Mouse (Mus musculus): ENCODE data around the gene Gprc6a.

The Gprc6a gene

GRCm38 (mm10) chr10:51631411-51632136 is at the start of gene Gprc6a:
Gene Gprc6a (minus strand): TSS chr10:51631461.
- in situ Hi-C loops (cut with MboI, MseI) = no loop called here

DNA sequence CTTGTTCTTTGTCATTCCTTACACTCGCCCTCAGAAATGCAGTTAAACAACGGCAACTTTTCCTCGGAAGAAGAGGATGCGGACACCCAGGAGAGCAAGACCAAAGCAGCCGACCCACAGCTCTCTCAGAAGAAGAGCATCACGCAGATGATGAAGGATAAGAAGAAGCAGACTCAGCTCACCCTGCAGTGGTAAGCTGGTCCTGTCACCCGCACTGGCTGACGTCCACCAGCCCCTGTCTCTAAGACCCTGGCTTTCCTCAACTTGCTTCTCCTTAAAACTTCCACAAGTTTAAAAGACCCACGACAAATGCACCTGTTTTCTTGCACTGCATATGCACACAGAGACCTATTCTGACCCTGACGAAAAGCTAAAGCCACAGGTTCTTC is 47.0 kb upstream of the Gprc6a start:
- in situ Hi-C loops (cut with MboI, MseI) = no loop called here

DNA sequence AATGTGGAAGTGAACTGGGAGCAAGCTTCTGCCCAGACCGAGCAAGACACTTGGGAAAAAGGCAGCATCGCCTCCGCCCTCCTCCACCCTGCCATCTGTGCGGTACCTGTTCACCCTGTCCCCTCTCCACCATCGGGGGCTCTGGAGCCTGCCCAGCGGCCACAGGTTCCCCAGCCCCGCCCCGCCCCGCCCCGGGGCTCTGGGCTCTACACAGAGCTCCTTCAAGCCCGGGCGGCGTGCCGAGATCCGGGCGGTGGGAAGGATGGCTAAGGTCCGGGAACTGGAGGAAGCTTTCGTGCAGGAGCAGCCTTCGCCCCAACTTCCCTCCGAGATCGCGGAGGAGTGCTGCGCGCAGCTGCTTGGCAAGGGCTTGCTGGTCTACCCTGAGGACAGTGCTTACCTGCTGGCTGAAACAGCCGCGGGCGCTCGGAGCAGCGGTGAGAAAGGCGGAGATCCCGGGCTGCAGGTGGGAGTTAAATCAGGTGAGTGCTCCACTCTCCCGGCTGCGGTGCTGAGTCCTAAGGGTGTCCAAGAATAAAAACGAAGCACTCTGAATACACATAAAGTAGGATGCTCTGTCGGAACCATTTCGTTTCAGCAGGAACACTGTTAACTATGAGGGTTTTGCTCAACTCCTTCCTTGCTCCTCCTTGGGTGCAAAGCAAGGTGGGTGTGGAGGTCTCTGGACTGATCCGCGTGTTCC is 46.4 kb upstream of the Gprc6a start, which contains the start of gene Rfx6:
Gene Rfx6 (plus strand): TSS at position 209 of the 703 bp plus-strand sequence.
- in situ Hi-C loops (cut with MboI, MseI) = no loop called here

DNA sequence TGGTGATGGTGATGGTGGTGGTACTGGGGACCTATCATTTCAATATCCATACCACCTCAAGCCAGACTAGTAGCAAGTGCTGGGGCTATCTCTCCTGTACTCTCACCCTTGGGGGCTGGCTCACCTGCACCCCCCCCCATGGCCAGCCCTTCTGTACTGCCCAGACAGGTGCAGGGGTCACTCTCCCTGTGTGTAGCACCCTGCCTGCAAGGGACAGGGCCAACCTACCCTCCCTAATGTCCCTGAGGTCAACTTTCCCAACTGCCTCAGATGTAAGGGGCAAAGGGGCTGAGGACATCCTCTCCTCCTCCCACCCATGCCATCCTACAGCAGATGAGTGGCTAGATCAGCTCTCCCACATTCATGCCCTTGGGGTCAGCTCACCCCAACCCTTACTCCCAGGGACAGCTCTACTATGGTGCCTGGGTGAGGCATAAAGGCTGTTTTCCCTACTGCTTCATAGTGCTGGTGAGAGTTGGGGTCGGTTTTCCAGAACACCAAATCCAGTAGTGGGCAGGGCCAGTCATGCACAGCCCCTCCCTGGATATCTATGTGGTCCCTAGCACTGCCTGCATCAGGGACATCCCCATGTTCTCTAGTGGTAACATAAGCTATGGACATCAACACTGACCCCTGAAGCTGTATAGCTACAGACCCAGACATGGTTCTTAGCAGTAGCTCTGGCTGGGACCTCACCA is 41.0 kb upstream of the Gprc6a start:
- in situ Hi-C loops (cut with MboI, MseI) = no loop called here

GRCm38 (mm10) chr10:51671583-51671982 is 40.3 kb upstream of the Gprc6a start:
- in situ Hi-C loops (cut with MboI, MseI) = no loop called here

DNA sequence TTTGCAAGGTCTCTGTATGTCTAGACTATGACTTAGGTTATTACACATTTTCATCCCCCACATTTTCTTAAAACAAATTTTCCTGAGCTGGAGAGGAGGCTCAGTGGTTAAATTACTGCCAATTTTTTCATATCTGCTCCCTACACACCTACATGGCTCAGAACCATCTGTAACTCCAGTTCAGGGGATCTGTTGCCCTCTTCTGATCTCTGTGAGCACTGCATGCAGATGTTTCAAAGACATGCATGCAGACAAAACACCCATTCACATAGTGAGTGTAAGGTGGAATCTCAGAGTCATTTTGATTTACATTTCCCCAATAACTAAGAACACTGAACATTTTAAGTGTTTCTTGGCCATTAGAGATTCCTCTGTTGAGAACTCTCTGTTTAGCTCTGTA is 38.1 kb upstream of the Gprc6a start:
- in situ Hi-C loops (cut with MboI, MseI) = no loop called here

- in situ Hi-C loops (cut with MboI, MseI) = no loop called here
Measured at GRCm38 (mm10) chr10:51657324-51657723, 26.1 kb upstream of the Gprc6a start.

GRCm38 (mm10) chr10:51649506-51650221 is 18.4 kb upstream of the Gprc6a start:
- in situ Hi-C loops (cut with MboI, MseI) = no loop called here

GRCm38 (mm10) chr10:51621193-51621592 is 10.1 kb downstream of the Gprc6a start:
- in situ Hi-C loops (cut with MboI, MseI) = no loop called here

DNA sequence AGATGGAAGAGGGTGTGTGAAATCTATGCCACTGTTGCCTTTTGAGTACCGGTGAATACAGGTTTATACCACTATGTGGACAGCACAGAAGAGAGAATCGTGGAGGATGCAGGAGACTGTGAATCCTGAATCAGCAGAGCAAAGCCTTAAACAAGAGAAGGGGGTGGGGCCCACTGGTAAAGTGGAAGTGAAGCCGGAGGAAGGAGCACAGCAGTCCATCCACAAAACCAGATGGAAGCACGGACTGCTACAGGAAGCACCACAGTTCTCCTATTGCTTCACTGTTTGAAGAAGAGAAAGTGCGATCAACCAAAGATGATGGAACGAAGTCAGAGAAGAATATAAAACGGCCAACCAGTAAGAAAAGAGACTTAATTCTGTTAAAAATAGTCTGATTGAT is 11.1 kb downstream of the Gprc6a start:
- in situ Hi-C loops (cut with MboI, MseI) = no loop called here

DNA sequence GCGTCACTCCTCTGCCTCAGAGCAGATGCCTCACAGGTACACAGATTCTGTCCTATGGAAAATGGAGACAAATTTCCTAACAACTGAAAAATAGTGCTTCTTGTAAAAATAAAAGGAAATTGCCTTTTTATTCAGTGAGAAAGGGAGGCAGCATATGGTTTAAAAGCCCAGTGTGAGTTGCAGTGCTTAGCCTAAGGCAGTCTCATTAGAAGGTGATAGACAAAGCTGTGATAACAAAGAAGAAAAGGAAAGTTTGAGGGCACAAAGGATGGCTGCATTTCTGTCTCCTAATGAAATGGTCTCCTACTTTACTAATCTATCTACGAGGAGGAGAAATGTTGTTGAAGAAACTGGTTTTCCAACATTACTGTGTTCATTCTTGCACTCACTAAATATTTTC is 12.7 kb downstream of the Gprc6a start:
- in situ Hi-C loops (cut with MboI, MseI) = no loop called here

- in situ Hi-C loops (cut with MboI, MseI) = no loop called here
Measured at GRCm38 (mm10) chr10:51614826-51615590, 16.3 kb downstream of the Gprc6a start.

GRCm38 (mm10) chr10:51613421-51613820 is 17.8 kb downstream of the Gprc6a start:
- in situ Hi-C loops (cut with MboI, MseI) = no loop called here

DNA sequence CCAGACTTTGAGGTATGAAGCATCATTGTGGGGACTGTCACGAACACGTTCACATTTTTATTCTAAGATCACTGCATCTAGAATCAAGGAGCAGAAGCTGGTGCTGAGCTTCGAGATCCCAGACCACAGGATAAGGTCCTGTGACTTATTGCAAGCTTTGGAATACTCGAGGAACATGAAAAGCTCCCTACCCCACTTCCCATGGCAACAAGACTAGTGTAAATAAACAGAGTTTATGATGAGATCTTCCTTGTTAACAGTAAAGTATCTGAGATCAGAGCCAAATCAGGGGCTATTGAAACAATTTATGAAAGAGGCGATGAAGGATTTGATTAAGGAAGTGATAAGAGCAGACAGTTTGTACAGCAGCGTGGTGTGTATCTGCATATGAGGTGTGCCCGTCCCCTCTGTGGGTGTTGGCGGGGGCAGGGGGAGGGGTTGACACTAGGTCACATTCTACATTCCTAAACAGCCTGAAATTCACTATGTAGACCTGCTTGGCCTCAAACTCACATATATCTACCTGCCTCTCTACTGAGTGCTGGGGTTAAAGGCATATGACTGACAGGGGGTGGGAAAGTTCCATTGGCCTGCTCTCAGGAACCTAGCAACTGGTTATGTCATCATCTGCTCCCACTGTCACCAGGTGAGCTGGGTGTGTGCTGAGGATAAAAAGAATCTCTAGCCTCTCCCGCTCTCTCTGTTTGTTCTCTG is 19.1 kb downstream of the Gprc6a start:
- in situ Hi-C loops (cut with MboI, MseI) = no loop called here

DNA sequence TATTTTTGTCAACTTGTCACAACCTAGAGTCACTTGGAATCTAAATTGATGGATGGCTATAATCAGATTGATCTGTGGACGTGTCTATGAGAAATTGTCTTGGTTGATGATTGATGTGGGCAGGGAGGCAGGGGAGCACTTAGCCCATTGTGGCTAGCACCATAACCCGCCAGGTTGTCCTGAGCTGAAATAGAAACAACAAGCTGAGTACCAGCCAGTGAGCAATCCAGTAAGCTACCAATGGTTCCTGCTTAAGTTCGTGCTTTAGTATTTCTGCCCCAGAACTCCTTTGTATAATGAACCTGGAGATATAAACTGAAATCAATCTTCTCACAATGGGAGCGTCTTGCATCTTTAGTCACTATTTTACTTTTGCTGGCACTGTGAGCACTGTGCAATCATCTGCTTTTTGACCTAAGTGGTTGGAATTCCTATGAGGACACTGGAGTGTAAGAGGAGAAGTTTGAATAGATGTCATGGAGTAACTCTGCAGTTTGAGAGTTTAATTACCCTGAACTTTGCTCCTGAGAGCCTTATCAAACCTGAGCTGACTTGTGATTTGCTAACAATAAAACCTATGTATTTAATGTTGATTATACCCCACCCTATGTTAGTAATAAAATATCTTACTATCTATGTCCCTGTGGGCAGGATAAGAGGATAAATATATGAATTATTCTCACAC is 21.4 kb downstream of the Gprc6a start:
- in situ Hi-C loops (cut with MboI, MseI) = no loop called here

DNA sequence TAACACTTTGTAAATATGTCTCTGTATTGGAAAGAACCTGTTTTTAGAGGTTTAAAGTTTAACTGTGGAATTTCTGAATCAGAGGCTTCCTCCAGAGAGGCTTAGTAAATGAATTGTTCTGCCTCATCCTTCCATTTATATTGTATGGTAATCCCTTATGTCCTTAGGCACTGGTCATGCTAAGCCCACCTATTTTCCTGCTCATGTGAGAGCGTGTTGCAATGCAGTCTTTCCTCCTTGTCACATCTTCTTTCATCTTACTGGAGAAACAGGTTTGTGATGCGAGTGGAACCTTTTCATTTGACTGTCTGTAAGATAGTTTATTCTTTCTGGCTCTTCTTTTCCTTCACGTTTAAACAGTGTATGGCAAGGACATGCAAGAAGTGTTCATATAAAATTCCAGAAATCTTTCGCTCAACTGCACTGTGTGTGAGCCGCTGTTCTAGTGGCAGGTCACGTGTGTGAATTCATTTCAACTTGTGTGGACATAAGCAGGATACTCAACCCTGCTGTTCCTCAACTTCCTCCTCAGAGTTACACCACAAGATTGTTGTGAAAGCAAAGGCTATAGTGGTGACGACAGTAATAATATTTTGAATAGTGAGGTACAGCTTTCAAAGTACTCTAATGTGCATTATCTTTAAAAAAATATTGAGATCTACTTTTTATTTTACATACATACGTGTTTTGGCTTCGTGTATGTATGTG is 34.2 kb downstream of the Gprc6a start:
- in situ Hi-C loops (cut with MboI, MseI) = no loop called here

DNA sequence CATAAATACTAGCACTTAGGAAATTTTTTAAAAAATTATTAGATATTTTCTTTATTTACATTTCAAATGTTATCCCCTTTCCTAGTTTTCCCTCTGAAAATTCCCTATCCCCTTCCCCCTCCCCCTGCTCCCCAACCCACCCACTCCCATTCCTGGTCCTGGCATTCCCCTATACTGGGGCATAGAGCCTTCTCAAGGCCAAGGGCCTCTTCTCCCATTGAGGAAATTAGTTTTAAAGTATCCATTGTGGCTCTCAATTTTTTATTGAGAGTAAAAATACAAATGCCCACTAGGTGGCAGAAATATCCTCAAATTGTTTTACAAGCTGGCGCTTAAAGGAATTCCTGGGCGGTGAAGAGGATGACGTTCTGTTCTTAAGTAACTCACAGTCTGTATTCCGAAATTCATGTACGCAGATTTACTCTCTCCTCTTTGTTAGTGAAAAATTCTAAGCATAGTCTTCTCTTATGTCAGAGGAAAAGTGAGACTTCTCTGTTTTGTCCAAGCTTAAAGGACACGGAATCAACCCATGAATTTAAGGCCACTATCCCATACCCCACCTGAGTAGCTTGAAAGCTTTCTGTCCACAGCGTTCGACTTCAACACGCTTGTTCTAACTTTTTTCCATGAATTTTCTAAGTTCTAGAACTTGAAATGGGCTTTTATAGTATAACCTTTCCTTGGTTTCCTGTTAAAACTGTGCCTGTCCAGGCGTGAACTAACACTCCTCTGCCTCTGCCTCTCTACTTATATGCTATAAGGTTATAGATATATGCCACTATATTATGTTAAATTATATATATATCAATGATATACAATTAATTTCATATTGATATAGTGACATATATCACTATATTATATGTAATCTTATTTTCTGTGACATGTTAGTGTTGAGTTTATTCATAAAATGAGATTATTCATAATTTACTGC is 36.0 kb downstream of the Gprc6a start:
- in situ Hi-C loops (cut with MboI, MseI) = no loop called here

- in situ Hi-C loops (cut with MboI, MseI) = no loop called here
Measured at GRCm38 (mm10) chr10:51591574-51591973, 39.7 kb downstream of the Gprc6a start.
